Mouse (Mus musculus) left cerebral cortex, adult 2 months (tissue): Measurements from ENCODE around the gene Nr2e1. TPM values are rescaled to one million over a fixed set of nuclear protein-coding genes. Genes with fewer than 3 reads are reported as not detected.

Experiments
- DNase-seq, 2 experiments: peaks; one replicate each; pipeline ENCODE4 v3.0.0; 2021 to 2022; ENCODE audit warnings: low spot score in 2 of 2, mixed read lengths in 1 of 2; ENCODE audit errors: extremely low spot score in 1 of 2
- H3K27ac ChIP-seq: fragments of 200-600 bp; 2 replicates; pipeline ENCODE4 v1.8.1; 2022
- H3K4me3 ChIP-seq: fragments of 200-600 bp; 2 replicates; pipeline ENCODE4 v1.8.1; 2022
- CTCF ChIP-seq: fragments of 200-600 bp; IDR thresholded peaks from 2 replicates; pipeline ENCODE4 v1.8.1; 2022; ENCODE audit warnings: antibody characterized with exemption, mild to moderate bottlenecking, moderate library complexity
- intact Hi-C: fragments of 180-260 bp; cut with DNase I; formaldehyde crosslinking; loops from one replicate; pipeline ENCODE4 v1.15.1; 2025
- total RNA-seq, 2 experiments: library from RNA; stranded (reverse); gene quantifications; 2 replicates each; pipeline ENCODE4 v1.2.3; 2021

Nr2e1 gene
- total RNA-seq, 2 experiments from 2014 or later, result 10.9 to 14.1 TPM

DNA sequence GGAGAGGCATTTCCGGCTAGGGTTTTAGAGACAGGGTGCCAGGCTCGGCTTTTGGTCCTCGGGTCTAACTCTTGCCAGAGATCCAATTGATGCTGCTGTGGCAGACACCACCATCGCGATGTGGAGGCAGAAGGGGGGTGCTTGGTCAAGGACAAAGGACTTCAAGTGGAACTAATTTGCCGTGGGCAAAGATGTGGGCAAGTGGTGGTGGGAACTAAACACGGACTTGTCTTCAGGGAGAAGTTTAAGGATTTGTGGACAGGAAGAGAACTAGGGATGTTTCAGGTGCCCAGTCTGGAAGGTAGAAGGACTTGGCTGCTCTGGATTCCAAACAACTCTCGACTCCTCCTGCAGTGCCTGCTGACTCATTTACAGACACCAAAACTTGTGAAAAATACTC is 1.7 kb upstream of the Nr2e1 start:
- no peak overlapping the region; the same call in 1 of the 2 replicates for H3K4me3 ChIP-seq
- intact Hi-C loops, result no loop called here
- no peak for TF ChIP-seq CTCF
- H3K27ac ChIP-seq, result no peak overlapping the region
- DNase-seq, result no peak

DNA sequence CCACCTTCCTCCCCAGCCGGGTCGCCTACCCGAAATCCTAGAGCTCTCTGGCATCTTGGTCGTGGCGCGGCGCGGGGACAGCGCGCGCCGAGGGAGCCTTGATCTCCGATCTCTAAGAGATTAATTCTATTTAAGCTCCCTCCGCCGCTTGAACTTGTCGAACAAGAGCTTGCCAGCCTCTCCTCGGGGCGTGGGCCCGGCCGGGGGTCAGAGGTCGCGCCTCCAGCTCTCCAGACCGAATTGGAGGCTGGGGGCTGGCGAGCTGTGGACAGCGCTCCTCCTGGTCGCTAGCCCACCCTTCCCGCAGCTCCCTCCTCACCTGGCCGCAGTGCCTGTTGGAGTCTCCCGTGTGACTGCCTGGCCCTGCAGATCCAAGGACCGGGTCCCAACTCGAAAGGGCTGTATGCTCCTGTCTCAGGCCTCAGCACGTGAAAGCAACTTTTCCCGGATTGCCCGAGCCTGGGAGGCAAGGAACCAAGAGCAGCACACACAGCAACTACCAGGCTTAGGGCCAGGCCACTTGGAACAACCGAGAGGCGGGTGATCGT is 1.1 kb upstream of the Nr2e1 start:
- peak overlapping the region; percentile 47 for H3K4me3 ChIP-seq
- H3K27ac ChIP-seq, result peak overlapping the region; percentile 53; the same call in 1 of the 2 replicates
- intact Hi-C loops, result loop anchor here (5.0 kb wide), 2 partner anchors 167 to 278 kb away; partner anchors contain the start of gene Scml4
- TF ChIP-seq CTCF, result no peak
- DNase-seq, result no peak

DNA sequence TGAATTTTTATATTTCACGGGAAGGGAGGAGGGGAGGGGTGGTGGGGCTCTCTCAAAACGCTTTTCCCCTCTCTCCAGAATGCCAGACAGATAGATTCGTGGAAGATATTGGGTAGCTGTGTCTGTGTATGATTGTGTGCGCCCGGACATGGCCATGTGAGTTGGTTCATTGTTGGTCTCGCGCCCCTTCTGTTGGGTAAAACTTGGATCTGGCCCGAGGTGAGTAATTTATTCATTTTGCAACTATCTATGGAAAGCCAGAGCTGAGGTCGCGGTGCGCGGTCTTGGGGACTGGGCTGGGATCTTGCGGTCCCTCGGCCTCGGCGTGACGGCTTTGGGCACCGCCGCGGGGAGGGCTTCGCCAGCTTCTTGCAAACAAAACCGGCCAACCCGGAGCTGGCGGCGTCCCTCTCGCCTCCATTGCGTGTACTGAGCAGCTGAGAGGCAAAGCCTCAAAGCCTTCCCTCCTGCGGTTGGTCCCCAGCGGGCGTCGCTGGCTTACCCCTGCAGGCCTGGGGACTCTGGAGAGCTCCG is 537 bp upstream of the Nr2e1 start:
- H3K27ac ChIP-seq, result peak overlapping the region; percentile 53
- no peak for TF ChIP-seq CTCF
- DNase-seq, result peak in 1 of 2 experiments; percentile 22
- intact Hi-C loops, result loop anchor here (2.0 to 5.0 kb wide), 3 partner anchors 51 to 278 kb away; partner anchors contain the start of gene Scml4
- peak overlapping the region; percentile 47 for H3K4me3 ChIP-seq

DNA sequence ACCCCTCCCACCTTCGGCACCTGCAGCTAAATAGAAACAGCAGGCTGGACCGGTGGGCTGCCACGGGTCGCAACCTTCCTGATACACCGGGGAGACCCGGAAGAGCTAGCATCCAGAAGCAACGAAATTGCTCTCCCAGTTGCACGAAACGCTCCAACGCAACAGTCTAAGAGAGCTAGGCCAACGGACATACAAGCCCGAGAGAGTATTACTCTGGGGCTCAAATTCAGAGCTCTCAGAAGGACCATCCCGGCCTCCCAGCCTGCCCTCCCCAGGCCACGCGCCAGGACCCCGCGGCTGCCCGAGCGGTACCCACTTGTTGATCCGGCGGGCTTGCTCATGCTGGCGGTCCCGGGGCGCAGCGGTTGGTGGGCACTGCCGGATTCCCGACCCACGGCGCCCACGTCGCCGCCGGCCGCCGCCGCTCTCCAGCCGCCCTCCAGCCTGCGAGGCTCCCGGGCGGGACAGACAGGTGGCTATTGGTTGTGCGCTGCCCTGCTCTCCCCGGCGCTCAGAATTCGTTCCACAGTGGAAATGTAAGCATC is 794 bp downstream of the Nr2e1 start:
- no peak for DNase-seq
- intact Hi-C loops, result loop anchor here (2.0 to 5.0 kb wide), 3 partner anchors 52 to 280 kb away; partner anchors contain the start of gene Scml4
- no peak for TF ChIP-seq CTCF
- Histone ChIP-seq H3K4me3 (peak overlapping the region; percentile 47), H3K27ac (no peak overlapping the region; the same call in 1 of the 2 replicates)

DNA sequence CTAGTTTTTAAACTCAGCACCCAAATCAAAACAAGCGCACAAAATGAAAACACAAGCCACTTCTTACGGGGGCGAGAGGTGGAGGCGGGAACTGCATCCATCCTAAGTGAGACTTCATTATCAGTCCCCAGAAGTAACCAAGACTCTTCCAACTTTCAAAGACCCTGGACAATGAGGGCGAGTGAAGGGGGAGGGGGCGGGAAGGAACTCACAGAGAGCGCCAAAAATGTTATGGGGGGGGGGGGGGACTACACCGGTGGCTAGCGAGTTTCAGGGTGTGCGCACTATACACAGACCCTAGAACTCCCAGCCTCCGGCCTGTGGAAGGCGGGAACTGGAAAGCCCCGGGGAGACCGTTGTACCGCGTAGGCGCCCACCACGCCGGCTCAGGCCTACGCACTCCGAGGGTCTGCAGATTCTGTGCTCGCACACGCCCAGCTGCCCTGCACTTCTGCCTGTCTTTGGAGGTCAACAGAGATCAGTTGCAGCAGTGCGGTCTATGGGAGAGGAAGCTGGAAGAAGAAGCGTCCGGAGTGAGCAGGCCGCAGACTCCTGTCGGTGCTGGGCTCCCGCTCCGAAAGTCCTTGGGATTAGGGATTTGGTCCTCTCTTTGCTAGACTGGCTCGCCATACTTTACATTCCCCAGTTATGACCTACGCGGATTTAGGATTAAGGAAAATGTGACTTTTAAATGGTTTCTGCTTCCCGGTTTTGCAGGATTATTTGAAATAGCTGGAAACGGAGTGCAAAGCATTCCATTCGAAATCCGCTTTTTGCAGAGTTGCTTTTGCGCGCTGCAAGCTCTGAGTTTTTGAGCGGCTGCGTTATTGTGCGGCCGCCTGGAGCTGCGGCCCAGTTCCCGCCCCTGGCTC is 1.5 kb downstream of the Nr2e1 start:
- Histone ChIP-seq H3K4me3 (peak overlapping the region; percentile 47), H3K27ac (no peak overlapping the region; the same call in 1 of the 2 replicates)
- intact Hi-C loops, result loop anchor here (2.0 to 5.0 kb wide), 3 partner anchors 53 to 280 kb away; partner anchors contain the start of gene Scml4
- TF ChIP-seq CTCF, result no peak
- no peak for DNase-seq

DNA sequence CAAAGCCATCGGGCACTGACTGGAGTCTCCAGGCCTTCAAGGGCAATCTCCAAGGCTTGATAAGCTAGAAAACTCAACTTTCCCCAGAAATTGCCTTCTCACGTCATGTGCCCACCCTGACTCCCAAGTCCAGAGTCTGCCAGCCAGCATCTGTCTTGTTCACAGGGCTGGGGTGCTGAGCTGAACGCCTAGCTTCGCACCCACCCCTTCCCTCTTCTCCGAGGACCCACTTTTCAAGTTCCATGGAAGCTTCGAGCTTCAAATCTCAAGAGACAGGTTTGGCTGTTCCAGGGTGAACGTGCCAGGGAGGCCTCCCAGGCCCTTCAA is 2.5 kb downstream of the Nr2e1 start:
- DNase-seq, result no peak
- no peak overlapping the region; the same call in 1 of the 2 replicates for H3K27ac ChIP-seq
- intact Hi-C loops, result loop anchor here (5.0 kb wide), 2 partner anchors 164 to 281 kb away; partner anchors contain the start of gene Scml4
- H3K4me3 ChIP-seq, result peak overlapping the region; percentile 23; the same call in 1 of the 2 replicates
- TF ChIP-seq CTCF, result no peak

DNA sequence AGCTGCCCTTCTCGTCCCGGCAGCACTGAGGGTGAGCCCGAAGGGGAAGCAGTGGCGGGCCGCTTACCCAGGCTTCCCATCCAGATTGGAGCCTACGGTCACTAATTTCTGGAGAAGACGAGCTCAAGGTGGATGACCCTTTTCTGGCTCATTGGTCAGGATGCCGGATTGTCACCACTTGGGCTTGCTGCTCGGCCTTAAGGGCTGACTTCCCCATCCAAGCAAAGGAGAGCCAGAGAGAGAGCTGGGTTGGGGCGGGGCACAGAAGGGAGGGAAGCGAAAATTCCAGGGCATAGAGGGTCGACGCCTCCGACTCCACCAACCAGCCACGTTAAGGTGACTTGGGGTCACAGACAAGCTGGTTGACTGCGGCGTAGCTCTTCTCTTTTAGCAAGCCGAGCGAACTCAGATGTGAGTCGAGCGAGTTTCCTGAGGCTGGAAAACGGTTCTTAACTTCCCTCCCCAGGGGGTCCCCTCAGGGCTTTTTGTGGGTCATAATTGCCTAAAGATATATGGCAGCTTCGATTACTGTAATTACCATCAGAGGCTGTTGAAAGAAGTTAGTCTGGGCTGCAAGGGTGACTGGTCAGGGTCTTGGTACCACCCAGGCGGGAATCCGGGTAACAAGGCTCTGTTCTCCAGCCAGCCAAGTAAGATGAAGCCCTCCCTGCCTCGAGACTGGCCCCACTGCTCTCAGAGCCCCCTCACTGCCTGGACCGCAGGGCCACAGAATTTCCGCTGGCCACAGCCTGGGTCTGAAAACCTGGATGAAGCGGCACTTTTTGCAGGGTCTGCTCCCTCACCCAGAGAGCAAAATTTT is 3.1 kb downstream of the Nr2e1 start:
- intact Hi-C loops, result loop anchor here (5.0 kb wide), 2 partner anchors 163 to 282 kb away; partner anchors contain the start of gene Scml4
- no peak for DNase-seq
- Histone ChIP-seq H3K4me3 (peak overlapping the region; percentile 23), H3K27ac (peak overlapping the region; percentile 3; the same call in 1 of the 2 replicates)
- no peak for TF ChIP-seq CTCF

DNA sequence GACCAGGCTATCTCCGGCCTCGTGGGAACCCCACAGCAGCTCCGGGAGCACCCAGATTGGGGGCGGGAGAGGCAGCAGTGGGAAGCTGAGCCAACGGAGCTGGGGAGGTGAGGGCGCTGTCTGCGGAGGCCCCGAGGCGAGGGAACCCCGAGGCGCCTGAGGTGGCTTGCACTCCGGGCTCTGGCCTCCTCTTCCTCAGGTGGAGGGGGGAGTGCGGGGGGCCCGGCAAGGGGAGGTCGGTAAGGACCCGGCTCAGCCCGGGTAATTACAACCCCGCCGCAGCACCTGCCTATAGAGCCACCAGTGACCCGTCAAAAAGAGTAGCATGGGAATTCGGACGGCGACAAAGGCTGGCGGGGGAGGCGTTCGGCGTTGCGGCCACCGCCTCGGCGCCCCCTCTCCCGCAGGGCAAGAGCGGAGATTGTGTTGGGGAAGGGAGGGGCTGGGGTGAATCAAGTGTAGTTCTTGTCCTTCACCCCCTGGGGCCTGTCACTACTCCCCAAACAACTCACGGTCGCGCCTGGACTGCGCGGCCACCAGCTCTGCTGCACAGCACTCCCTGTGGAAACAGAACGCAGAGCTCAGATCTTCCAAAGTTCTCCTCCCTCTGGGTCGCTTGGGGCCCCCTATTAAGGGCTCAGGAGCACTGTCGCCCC is 3.8 kb downstream of the Nr2e1 start:
- peak overlapping the region; percentile 23 for H3K4me3 ChIP-seq
- no peak for DNase-seq
- no peak for TF ChIP-seq CTCF
- intact Hi-C loops, result loop anchor here (5.0 kb wide), 2 partner anchors 162 to 283 kb away; partner anchors contain the start of gene Scml4
- H3K27ac ChIP-seq, result peak overlapping the region; percentile 3; the same call in 1 of the 2 replicates

DNA sequence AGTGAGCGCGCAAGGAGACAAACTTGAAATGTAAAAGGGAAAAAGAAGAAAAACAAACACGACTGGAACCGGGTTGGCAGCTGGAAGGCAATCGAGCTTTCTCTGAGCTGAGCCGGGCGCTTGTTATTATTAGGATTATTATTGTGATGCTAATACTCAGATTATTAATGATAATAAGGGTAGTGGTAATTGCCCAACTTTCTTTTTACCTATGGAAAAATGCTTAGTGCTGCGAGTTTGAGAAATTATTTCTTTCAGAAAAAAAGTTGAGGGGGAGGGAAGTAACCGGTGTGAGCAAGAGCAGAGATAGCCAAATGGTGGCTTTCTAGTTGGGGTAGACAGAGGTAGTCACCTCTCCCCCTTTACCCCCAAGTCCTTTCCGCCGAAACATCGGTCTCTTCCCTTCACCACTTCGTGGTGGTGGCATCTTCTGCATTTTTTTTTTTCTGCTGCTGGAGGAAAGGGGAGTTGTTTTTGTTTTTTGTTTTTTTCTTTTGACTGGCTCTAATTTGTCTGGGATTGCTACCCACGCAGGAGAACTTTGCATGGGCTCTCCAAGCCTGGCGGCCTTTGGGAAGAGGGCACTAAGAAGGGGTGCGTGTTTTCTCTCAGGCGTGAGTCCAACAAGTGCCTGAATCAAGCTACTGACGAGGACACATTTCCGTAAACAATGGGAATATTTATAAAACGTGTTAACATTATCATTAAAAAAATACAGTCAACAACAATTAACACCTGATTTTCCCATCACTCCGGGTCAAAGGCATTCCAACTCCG is 4.5 kb downstream of the Nr2e1 start:
- H3K4me3 ChIP-seq, result peak overlapping the region; percentile 23; the same call in 1 of the 2 replicates
- no peak for TF ChIP-seq CTCF
- intact Hi-C loops, result no loop called here
- no peak for DNase-seq
- H3K27ac ChIP-seq, result no peak overlapping the region; the same call in 1 of the 2 replicates

DNA sequence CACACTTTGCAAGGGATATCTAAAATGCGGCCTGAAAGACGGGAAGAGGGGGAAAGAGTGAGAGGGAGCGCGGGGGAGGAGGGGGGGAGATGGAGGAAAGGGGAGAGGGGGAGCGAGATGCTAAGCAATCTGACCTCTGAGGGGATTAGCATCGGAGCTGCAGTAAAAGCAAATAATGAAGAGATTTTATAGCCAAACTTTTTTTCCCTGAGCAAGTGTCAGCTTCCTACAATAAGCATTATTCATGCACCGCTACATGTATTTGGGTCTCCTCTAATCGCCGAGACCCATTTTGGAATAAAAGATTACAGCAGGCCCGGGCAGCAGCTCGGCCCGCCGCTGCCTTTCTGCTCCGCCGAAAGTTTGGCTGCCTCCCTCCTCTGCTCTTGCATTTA is 5.2 kb downstream of the Nr2e1 start:
- H3K27ac ChIP-seq, result no peak overlapping the region
- H3K4me3 ChIP-seq, result no peak overlapping the region
- intact Hi-C loops, result no loop called here
- DNase-seq, result no peak
- TF ChIP-seq CTCF, result no peak
